Mouse (Mus musculus) lung, postnatal 0 days (tissue): ENCODE data around the gene Fam50a. TPM values are rescaled to one million over a fixed set of nuclear protein-coding genes. Genes with fewer than 3 reads are reported as not detected.

Source experiments
- ATAC-seq: fragments of 200-750 bp; cut with Nextera tagmentation; 2 replicates; pipeline ENCODE4 v1.8.0; 2017; ENCODE audit warnings: moderate library complexity
- DNase-seq: peaks from one replicate; pipeline ENCODE4 v3.0.0-alpha.2; 2016; ENCODE audit warnings: low spot score
- H3K27ac ChIP-seq: fragments of 300-500 bp; sonication (generic); 2 replicates; pipeline ENCODE4 v1.5.1; 2014; ENCODE audit warnings: antibody characterized with exemption, mild to moderate bottlenecking, low read length, mixed read lengths
- H3K27me3 ChIP-seq: fragments of 300-500 bp; sonication (generic); replicated peaks from 2 replicates; pipeline ENCODE4 v1.6.1; 2014; ENCODE audit warnings: low read length, mixed read lengths; ENCODE audit not compliant: insufficient read depth
- H3K36me3 ChIP-seq: fragments of 300-500 bp; sonication (generic); 2 replicates; pipeline ENCODE4 v1.6.1; 2014; ENCODE audit warnings: low read length, mixed read lengths; ENCODE audit not compliant: insufficient read depth
- H3K4me1 ChIP-seq: fragments of 300-500 bp; sonication (generic); 2 replicates; pipeline ENCODE4 v1.6.1; 2014; ENCODE audit warnings: antibody characterized with exemption, low read depth, low read length, mixed read lengths; ENCODE audit not compliant: insufficient read depth
- H3K4me2 ChIP-seq: fragments of 300-500 bp; sonication (generic); replicated peaks from 2 replicates; pipeline ENCODE4 v1.6.1; 2014; ENCODE audit warnings: low read depth, mild to moderate bottlenecking, low read length, moderate library complexity, mixed read lengths
- H3K4me3 ChIP-seq: fragments of 300-500 bp; sonication (generic); 2 replicates; pipeline ENCODE4 v1.5.1; 2014; ENCODE audit warnings: low read depth, low read length
- H3K9ac ChIP-seq: fragments of 300-500 bp; sonication (generic); replicated peaks from 2 replicates; pipeline ENCODE4 v1.6.1; 2014; ENCODE audit warnings: low read depth, mild to moderate bottlenecking
- H3K9me3 ChIP-seq: fragments of 300-500 bp; sonication (generic); 2 replicates; pipeline ENCODE4 v1.6.1; 2016; ENCODE audit warnings: low read length, mixed read lengths
- CTCF ChIP-seq: IDR thresholded peaks from 2 replicates; pipeline ENCODE4 v1.5.1; 2016; ENCODE audit warnings: antibody characterized with exemption, mild to moderate bottlenecking
- EP300 ChIP-seq: IDR thresholded peaks from 2 replicates; pipeline ENCODE4 v1.6.1; 2016; ENCODE audit warnings: antibody characterized with exemption, mild to moderate bottlenecking, control low read depth
- WGBS: fragments of 180-500 bp; shearing (Covaris S2); extraction: QIAGEN DNeasy Blood & Tissue Kit; methylation state at CpG from one replicate; pipeline ENCODE4 v1.1.7; 2014; 5-methylcytosine and 5-hydroxymethylcytosine counted together
- polyA plus RNA-seq: library from polyadenylated mRNA; unstranded; fragments of >200 nt; fragmentation: Nextera tagmentation; extraction: Ambion mirVana; gene quantifications from 2 replicates; pipeline ENCODE4 v1.2.1, GENCODE M21; 2015

The Fam50a gene
- polyA plus RNA-seq, 1 experiment from 2014 or later = 47.1 TPM

- Histone ChIP-seq H3K4me1 (no peaks in the 10 kb centered on the region), H3K27ac (peak within 1 kb of the TSS; percentile 77), H3K4me2 (peak within 1 kb of the TSS; percentile 54), H3K9me3 (no peaks in the 10 kb centered on the region), H3K4me3 (peak within 1 kb of the TSS; percentile 54), H3K9ac (peak within 1 kb of the TSS; percentile 62; the same call in 1 of the 2 replicates), H3K27me3 (no peaks in the 10 kb centered on the region), H3K36me3 (no peaks in the 10 kb centered on the region)
- 11% methylated on average over 34 of the region's 37 CpGs for WGBS
- peak; percentile 99 for ATAC-seq
- DNase-seq = peak; percentile 96
- TF ChIP-seq CTCF (no peak), EP300 (no peak)
Measured at GRCm38 (mm10) chrX:74296538-74297448, 16.0 kb upstream of the Fam50a start, which contains the start of gene Atp6ap1. Gene Atp6ap1, plus strand, starts transcription at chrX:74297097.

DNA sequence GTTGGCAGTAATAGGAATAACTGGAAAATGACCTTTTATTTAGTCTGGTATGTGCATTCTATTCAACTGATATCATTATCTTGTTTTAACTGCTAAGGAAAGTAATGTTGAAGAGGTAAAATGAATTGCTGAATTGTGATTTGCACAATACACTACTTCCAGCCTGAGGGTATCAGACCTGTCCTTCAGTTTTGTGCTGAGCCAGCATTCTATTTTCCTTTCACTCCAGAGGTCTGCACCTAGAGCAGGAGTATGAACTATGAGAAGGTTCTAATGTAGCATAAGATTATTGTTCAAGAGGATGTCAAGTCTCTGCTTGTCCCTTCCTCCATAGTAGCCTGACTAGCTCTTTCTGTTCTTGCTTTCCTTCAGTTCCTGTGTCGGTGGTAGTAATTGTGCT is 14.5 kb upstream of the Fam50a start:
- no peak overlapping the region for H3K4me3 ChIP-seq
- no peak for DNase-seq
- no peaks in the 10 kb centered on the region for H3K9me3 ChIP-seq
- H3K27ac ChIP-seq = no peak overlapping the region
- TF ChIP-seq EP300 (no peak), CTCF (no peak)
- no peak overlapping the region for H3K4me2 ChIP-seq
- no peaks in the 10 kb centered on the region for H3K36me3 ChIP-seq
- ATAC-seq = no peak
- H3K4me1 ChIP-seq = no peaks in the 10 kb centered on the region
- H3K27me3 ChIP-seq = no peaks in the 10 kb centered on the region
- WGBS = 82% methylated on average over 1 of the region's 1 CpGs
- no peak overlapping the region for H3K9ac ChIP-seq

DNA sequence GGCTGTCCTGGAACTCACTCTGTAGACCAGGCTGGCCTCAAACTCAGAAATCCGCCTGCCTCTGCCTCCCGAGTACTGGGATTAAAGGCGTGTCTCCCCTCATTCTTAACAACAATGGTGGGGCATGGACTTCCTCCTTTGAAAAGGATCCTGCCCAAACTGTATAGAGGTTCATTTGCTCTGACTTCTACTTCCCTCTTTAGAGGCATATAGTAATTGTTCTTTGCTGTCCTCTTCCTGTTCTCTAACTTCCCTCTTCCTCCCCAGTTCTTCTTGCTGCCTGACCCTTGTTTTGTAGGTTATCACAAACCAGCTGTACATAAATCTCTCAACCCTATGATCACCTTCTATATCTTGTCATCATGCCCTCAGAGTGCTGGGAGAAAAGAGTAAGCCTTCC is 13.1 kb upstream of the Fam50a start:
- Histone ChIP-seq H3K9me3 (no peaks in the 10 kb centered on the region), H3K4me1 (no peaks in the 10 kb centered on the region), H3K4me3 (no peak overlapping the region), H3K36me3 (no peaks in the 10 kb centered on the region), H3K27ac (no peak overlapping the region), H3K9ac (no peak overlapping the region), H3K27me3 (no peaks in the 10 kb centered on the region), H3K4me2 (no peak overlapping the region)
- TF ChIP-seq EP300 = no peak
- no peak for TF ChIP-seq CTCF
- DNase-seq (peak; percentile 14), ATAC-seq (no peak)
- WGBS = 78% methylated on average over 3 of the region's 3 CpGs

DNA sequence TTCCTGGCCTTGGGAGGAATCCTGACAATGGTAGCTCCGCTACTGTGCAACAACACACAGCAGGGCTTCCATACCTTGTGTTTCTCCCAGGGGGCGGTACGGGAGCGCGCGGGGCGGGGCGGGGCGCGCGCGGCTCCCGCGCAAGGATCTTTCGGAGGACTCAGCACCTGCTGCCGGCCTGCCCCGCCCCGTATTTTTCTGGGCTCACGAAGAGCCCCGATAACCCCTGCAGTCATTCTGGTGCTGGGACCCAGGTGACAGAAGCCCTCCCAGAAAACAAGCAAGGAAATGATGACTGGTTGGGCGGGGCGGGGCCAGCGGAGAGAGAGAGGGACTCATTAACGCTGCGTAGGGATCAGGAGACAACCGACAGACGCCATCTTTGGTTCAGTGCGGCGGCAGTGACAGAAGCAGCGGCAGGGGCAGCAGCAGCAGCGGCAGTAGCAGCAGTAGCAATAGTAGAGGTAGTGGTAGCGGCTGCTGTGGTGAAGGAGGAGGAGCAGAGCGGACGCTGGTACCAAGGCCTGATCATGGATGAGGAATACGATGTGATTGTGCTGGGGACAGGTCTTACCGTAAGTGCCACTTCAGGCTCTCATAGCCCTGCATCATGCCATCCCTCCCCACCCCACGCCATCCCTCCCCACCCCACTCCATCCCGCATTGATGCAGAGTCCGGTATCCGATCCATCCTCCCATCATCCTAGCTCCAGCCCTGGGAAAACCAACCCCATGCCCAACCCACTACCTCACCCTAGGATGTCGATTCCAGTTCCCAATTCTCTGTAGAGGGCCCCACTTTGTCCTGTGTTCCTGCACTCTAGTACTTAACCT is 7.7 kb upstream of the Fam50a start, which contains the start of gene Gdi1:
Gene Gdi1 (plus strand): TSS at position 132 of the 834 bp plus-strand sequence.
- no peaks in the 10 kb centered on the region for H3K4me1 ChIP-seq
- peak within 1 kb of the TSS; percentile 54 for H3K9ac ChIP-seq
- no peaks in the 10 kb centered on the region for H3K36me3 ChIP-seq
- no peaks in the 10 kb centered on the region for H3K9me3 ChIP-seq
- WGBS = 7% methylated on average over 36 of the region's 41 CpGs
- peak; percentile 93 for ATAC-seq
- H3K4me3 ChIP-seq = peak within 1 kb of the TSS; percentile 53
- TF ChIP-seq CTCF = peak; percentile 51
- TF ChIP-seq EP300 = no peak
- H3K27me3 ChIP-seq = no peaks in the 10 kb centered on the region
- peak within 1 kb of the TSS; percentile 86 for H3K27ac ChIP-seq
- peak; percentile 77 for DNase-seq
- peak within 1 kb of the TSS; percentile 58 for H3K4me2 ChIP-seq

DNA sequence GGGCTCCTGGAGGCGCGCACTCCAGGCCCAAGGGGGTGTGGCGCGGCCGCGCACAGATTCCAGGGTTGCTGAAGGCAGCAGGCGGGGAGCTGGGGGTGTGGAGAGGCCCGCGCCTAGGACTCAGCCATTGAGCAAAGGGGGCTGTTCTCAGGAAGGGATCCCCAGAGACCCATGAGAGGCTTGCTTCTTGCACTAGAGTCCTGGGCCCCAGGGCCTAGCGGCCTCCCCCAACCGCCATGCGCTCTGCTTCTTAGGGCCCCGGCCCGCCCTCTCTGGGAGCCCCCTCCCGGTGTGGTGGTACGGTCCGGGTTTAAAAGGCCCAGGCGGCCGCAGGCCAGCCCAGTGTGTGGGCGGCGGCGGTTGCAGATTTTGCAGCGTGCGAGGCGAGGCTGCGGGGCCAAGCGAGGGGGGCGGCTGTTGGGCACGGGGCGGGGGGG is 15.9 kb downstream of the Fam50a start, which contains the start of gene Plxna3:
Gene Plxna3 (plus strand): TSS at position 342 of the 437 bp plus-strand sequence.
- no peaks in the 10 kb centered on the region for H3K36me3 ChIP-seq
- WGBS = 17% methylated on average over 11 of the region's 30 CpGs
- no peaks in the 10 kb centered on the region for H3K27me3 ChIP-seq

More for the DNA sequence above, 15.9 kb downstream of the Fam50a start, which contains the start of gene Plxna3:
- DNase-seq (peak; percentile 74), ATAC-seq (peak; percentile 96)
- TF ChIP-seq CTCF (peak; percentile 2; the same call in 1 of the 2 replicates), EP300 (no peak)
- peak within 1 kb of the TSS; percentile 66 for H3K4me2 ChIP-seq
- H3K27ac ChIP-seq = no peak within 1 kb of the TSS
- no peaks in the 10 kb centered on the region for H3K9me3 ChIP-seq
- H3K4me1 ChIP-seq = no peaks in the 10 kb centered on the region
- 0 out of 2 replicates have a peak within 1 kb of the TSS, but pooled peaks have one; percentile 36 for H3K9ac ChIP-seq
- peak within 1 kb of the TSS; percentile 39 for H3K4me3 ChIP-seq
